ENCODE assay signal across 11 mouse cellular contexts in genomic region chr2:127922036-127922901, GRCm38 (mm10).
A peak's percentile ranks its signal among the peaks of the same experiment; 100 is the strongest.
DNase-seq lines count a peak whose midpoint lies in the region; ATAC-seq and TF ChIP-seq lines count a peak whose summit lies in the region.
"Had no signal": no experiment of that assay in that cellular context is flagged by ENCODE, and none has a peak within 500 bp of the region (broad histone marks: within the 10 kb centered on the region; RNA-seq: fewer than 3 reads in every experiment).

No protein-coding gene starts in this region.

- H3K4me2 ChIP-seq in heart, embryonic 16.5 days (ENCODE audit: low read depth, low read length), result no peak overlapping the region
- peak overlapping the region; percentile 41 for H3K4me2 ChIP-seq in kidney, embryonic 15.5 days
- no peak overlapping the region for H3K4me2 ChIP-seq in stomach, postnatal 0 days (replicated peaks; ENCODE audit: low read depth)

- no peak for ATAC-seq in heart, embryonic 16.5 days (replicated peaks; ENCODE audit: extremely low read depth, insufficient read depth, low FRiP score)
- ATAC-seq in kidney, embryonic 15.5 days (replicated peaks; ENCODE audit: low FRiP score), result peak; percentile 87
- peak; percentile 75 for ATAC-seq in stomach, postnatal 0 days (ENCODE audit: low FRiP score, low TSS enrichment)

- H3K27ac ChIP-seq in heart, embryonic 16.5 days (ENCODE audit: low read length), result 0 out of 2 replicates have a peak overlapping the region, but pooled peaks have one; percentile 10
- H3K27ac ChIP-seq in kidney, embryonic 15.5 days, result peak overlapping the region; percentile 84
- no peak overlapping the region for H3K27ac ChIP-seq in stomach, postnatal 0 days (replicated peaks)

- H3K9me3 ChIP-seq in heart, embryonic 16.5 days (replicated peaks; ENCODE audit: control insufficient read depth, low read length), result no peaks in the 10 kb centered on the region
- no peaks in the 10 kb centered on the region for H3K9me3 ChIP-seq in kidney, embryonic 15.5 days (replicated peaks)
- H3K9me3 ChIP-seq in stomach, postnatal 0 days (ENCODE audit: control insufficient read depth, low read length), result no peaks in the 10 kb centered on the region
- H3K9me3 ChIP-seq: megakaryocyte, embryonic 14.5 days had no signal

- TF ChIP-seq CTCF in stomach, postnatal 0 days (IDR thresholded peaks at IDR 0.05; ENCODE audit: low read depth), result no peak

- TF ChIP-seq EP300 in stomach, postnatal 0 days (optimal IDR thresholded peaks at IDR 0.05), result no peak

- H3K36me3 ChIP-seq in heart, embryonic 16.5 days (ENCODE audit: control insufficient read depth, insufficient read depth), result no peaks in the 10 kb centered on the region
- H3K36me3 ChIP-seq in kidney, embryonic 15.5 days, result no peaks in the 10 kb centered on the region
- no peaks in the 10 kb centered on the region for H3K36me3 ChIP-seq in stomach, postnatal 0 days (ENCODE audit: control insufficient read depth, insufficient read depth, low read length)

- no peaks in the 10 kb centered on the region for H3K27me3 ChIP-seq in heart, embryonic 16.5 days (ENCODE audit: control insufficient read depth, insufficient read depth, low read length)
- H3K27me3 ChIP-seq in kidney, embryonic 15.5 days, result no peaks in the 10 kb centered on the region
- no peaks in the 10 kb centered on the region for H3K27me3 ChIP-seq in stomach, postnatal 0 days (ENCODE audit: control insufficient read depth, insufficient read depth, low read length)

- H3K4me3 ChIP-seq in heart, embryonic 16.5 days (ENCODE audit: low read length), result no peak overlapping the region
- no peak overlapping the region for H3K4me3 ChIP-seq in kidney, embryonic 15.5 days (replicated peaks)
- no peak overlapping the region for H3K4me3 ChIP-seq in stomach, postnatal 0 days (ENCODE audit: low read depth, low read length)
- H3K4me3 ChIP-seq: megakaryocyte, embryonic 14.5 days had no signal

- no peak for DNase-seq in heart, postnatal 14 days
- peak; percentile 20 for DNase-seq in R1 (ENCODE audit: low read depth, low spot score)
- peak; percentile 28 for DNase-seq in stomach, postnatal 0 days (ENCODE audit: low spot score)
- DNase-seq in layer of hippocampus, postnatal 10 days (ENCODE audit: low spot score in 2 of 2), result no peak
- DNase-seq in cerebellum, postnatal 4 days (ENCODE audit: low spot score in 2 of 2), result no peak
- no peak for DNase-seq in heart, adult 18-20 months
- DNase-seq: heart, postnatal 10 days; right cerebral cortex, postnatal 25 days had no signal

- intact Hi-C loops in heart, postnatal 14 days (cut with DNase I), result no loop called here

- no peak overlapping the region for H3K9ac ChIP-seq in heart, embryonic 16.5 days (ENCODE audit: low read length)
- H3K9ac ChIP-seq in kidney, embryonic 15.5 days, result no peak overlapping the region
- H3K9ac ChIP-seq in stomach, postnatal 0 days (ENCODE audit: low read length), result no peak overlapping the region

- 46% methylated on average over 22 of the region's 22 CpGs for WGBS in heart, embryonic 16.5 days
- WGBS in kidney, embryonic 15.5 days, result 23% methylated on average over 22 of the region's 22 CpGs
- WGBS in stomach, postnatal 0 days, result 21% methylated on average over 22 of the region's 22 CpGs

- H3K4me1 ChIP-seq in heart, embryonic 16.5 days (ENCODE audit: control insufficient read depth, insufficient read depth, low read length), result peaks cover 8% of the 10 kb centered on the region; the same call in 1 of the 2 replicates
- peaks cover 40% of the 10 kb centered on the region for H3K4me1 ChIP-seq in kidney, embryonic 15.5 days
- no peaks in the 10 kb centered on the region for H3K4me1 ChIP-seq in stomach, postnatal 0 days (replicated peaks; ENCODE audit: control insufficient read depth, insufficient read depth)

Comparison
In these comparisons a context has a peak if more than half of its experiments do, and no peak if none do; other contexts are left out.
1. DNase-seq: peak in R1 (single experiment) and stomach, postnatal 0 days (single experiment); none in heart, postnatal 14 days (0 of 2), layer of hippocampus, postnatal 10 days (0 of 2), cerebellum, postnatal 4 days (0 of 2) and heart, adult 18-20 months (0 of 2).